Mouse (Mus musculus) hindbrain, postnatal 0 days (tissue): ENCODE data around the gene Fbxo34. TPM values are rescaled to one million over a fixed set of nuclear protein-coding genes. Genes with fewer than 3 reads are reported as not detected.

Source experiments
- ATAC-seq: fragments of 200-750 bp; cut with Nextera tagmentation; 2 replicates; pipeline ENCODE4 v1.8.0; 2017; ENCODE audit warnings: mild to moderate bottlenecking, moderate TSS enrichment, moderate library complexity
- DNase-seq: peaks from one replicate; pipeline ENCODE4 v3.0.0-alpha.2; 2015; ENCODE audit warnings: low spot score
- H3K27ac ChIP-seq: fragments of 300-500 bp; sonication (generic); 2 replicates; pipeline ENCODE4 v1.5.1; 2014; ENCODE audit warnings: mild to moderate bottlenecking
- H3K27me3 ChIP-seq: fragments of 300-500 bp; sonication (generic); 2 replicates; pipeline ENCODE4 v1.6.1; 2014; ENCODE audit warnings: low read length, mixed read lengths; ENCODE audit not compliant: insufficient read depth
- H3K36me3 ChIP-seq: fragments of 300-500 bp; sonication (generic); 2 replicates; pipeline ENCODE4 v1.6.1; 2014; ENCODE audit warnings: low read length, mixed read lengths; ENCODE audit not compliant: insufficient read depth
- H3K4me1 ChIP-seq: fragments of 300-500 bp; sonication (generic); 2 replicates; pipeline ENCODE4 v1.6.1; 2014; ENCODE audit warnings: antibody characterized with exemption, low read length, mixed read lengths; ENCODE audit not compliant: insufficient read depth
- H3K4me2 ChIP-seq: fragments of 300-500 bp; sonication (generic); 2 replicates; pipeline ENCODE4 v1.6.1; 2014; ENCODE audit warnings: low read depth, mild to moderate bottlenecking, low read length, moderate library complexity, mixed read lengths
- H3K4me3 ChIP-seq: fragments of 300-500 bp; sonication (generic); 2 replicates; pipeline ENCODE4 v1.5.1; 2014; ENCODE audit warnings: low read length
- H3K9ac ChIP-seq: fragments of 300-500 bp; sonication (generic); replicated peaks from 2 replicates; pipeline ENCODE4 v1.6.1; 2014; ENCODE audit warnings: mild to moderate bottlenecking, low read length, moderate library complexity, mixed read lengths
- H3K9me3 ChIP-seq: fragments of 300-500 bp; sonication (generic); 2 replicates; pipeline ENCODE4 v1.6.1; 2016; ENCODE audit warnings: low read length, mixed read lengths
- CTCF ChIP-seq: IDR thresholded peaks from 2 replicates; pipeline ENCODE4 v1.5.1; 2016; ENCODE audit warnings: antibody characterized with exemption, control low read depth, low read depth
- WGBS: fragments of 180-500 bp; shearing (Covaris S2); extraction: QIAGEN DNeasy Blood & Tissue Kit; methylation state at CpG from one replicate; pipeline ENCODE4 v1.1.7; 2014; 5-methylcytosine and 5-hydroxymethylcytosine counted together
- polyA plus RNA-seq: library from polyadenylated mRNA; unstranded; fragments of >200 nt; fragmentation: Nextera tagmentation; extraction: Ambion mirVana; gene quantifications from 2 replicates; pipeline ENCODE4 v1.2.1, GENCODE M21; 2015
- total RNA-seq: library from RNA; depleted of rRNA; stranded (reverse); fragments of >200 nt; gene quantifications from 2 replicates; pipeline ENCODE4 v1.2.3, GENCODE M21; 2014

Fbxo34 gene
- total and polyA plus RNA-seq, 2 experiments from 2014 or later, result 20.6 to 41.0 TPM

DNA sequence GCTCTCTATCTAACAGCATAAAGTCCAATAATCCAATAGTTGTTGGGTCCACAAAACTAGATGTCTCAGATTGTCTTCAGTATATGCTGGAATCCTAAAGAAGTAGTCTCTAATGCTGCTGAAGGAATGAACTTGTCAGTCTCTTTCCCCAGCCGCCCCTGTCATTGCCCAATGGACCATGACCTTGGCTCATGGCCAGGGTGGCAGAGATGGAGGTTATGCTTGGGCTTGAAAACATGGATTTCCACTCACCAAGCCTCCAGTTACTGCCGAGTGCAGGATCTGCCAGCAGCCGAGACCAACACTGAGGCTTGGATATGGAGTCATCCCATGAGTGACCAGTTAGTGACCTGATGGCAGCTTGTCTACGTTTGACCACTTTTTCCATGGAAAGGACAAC is 9.3 kb downstream of the Fbxo34 start:
- Histone ChIP-seq H3K4me3 (no peak overlapping the region), H3K9ac (no peak overlapping the region), H3K4me2 (no peak overlapping the region), H3K9me3 (no peaks in the 10 kb centered on the region), H3K4me1 (no peaks in the 10 kb centered on the region), H3K36me3 (no peaks in the 10 kb centered on the region), H3K27ac (no peak overlapping the region), H3K27me3 (no peaks in the 10 kb centered on the region)
- ATAC-seq, result no peak
- TF ChIP-seq CTCF, result no peak
- 66% methylated on average over 4 of the region's 4 CpGs for WGBS
- DNase-seq, result no peak

DNA sequence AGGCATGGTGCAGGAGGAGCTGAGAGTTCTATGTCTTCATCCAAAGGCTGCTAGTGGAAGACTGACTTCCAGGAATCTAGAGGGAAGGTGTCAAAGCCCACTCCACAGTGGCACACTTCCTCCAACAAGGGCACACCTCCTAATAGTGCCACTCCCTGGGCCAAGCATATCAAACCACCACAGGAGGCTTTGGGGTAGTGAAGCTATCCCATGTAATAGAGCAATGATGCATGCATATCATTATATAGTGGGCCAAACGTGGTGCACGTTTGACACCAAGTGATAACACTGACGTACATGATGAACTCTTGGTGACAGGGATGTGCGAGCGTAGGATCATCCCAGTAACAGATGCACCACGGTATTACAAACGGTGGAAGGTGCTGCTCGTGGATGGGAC is 11.8 kb downstream of the Fbxo34 start:
- 89% methylated on average over 8 of the region's 8 CpGs for WGBS
- no peak for TF ChIP-seq CTCF
- no peaks in the 10 kb centered on the region for H3K9me3 ChIP-seq

DNA sequence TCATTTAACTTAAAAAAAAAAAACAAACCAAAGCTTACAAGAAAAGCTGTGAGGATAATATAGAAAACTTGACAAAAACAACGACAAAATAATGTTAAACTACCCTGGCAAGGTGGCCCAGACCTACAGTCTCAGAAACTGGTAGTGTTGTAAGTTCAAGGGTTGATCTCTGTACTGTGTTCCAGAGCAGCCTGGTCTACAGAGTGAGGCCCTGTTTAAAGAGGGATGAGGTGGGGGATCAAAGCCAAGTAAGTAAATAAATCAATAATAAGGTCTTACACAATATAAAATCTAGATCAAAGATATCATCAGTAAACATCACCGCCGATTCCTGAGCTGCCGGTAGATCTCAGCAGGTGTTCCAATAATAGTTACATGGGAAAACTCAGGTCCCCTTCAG is 12.2 kb downstream of the Fbxo34 start:
- Histone ChIP-seq H3K36me3 (no peaks in the 10 kb centered on the region), H3K27me3 (no peaks in the 10 kb centered on the region), H3K27ac (no peak overlapping the region), H3K9ac (no peak overlapping the region), H3K4me1 (no peaks in the 10 kb centered on the region), H3K4me2 (no peak overlapping the region), H3K4me3 (no peak overlapping the region), H3K9me3 (no peaks in the 10 kb centered on the region)
- WGBS, result 89% methylated on average over 4 of the region's 4 CpGs
- no peak for DNase-seq
- TF ChIP-seq CTCF, result no peak
- ATAC-seq, result no peak

More for the DNA sequence above, 11.8 kb downstream of the Fbxo34 start:
- ATAC-seq (no peak), DNase-seq (no peak)
- no peaks in the 10 kb centered on the region for H3K36me3 ChIP-seq
- no peak overlapping the region for H3K27ac ChIP-seq
- no peak overlapping the region for H3K4me3 ChIP-seq
- H3K9ac ChIP-seq, result no peak overlapping the region
- H3K4me2 ChIP-seq, result no peak overlapping the region
- H3K4me1 ChIP-seq, result no peaks in the 10 kb centered on the region
- no peaks in the 10 kb centered on the region for H3K27me3 ChIP-seq

DNA sequence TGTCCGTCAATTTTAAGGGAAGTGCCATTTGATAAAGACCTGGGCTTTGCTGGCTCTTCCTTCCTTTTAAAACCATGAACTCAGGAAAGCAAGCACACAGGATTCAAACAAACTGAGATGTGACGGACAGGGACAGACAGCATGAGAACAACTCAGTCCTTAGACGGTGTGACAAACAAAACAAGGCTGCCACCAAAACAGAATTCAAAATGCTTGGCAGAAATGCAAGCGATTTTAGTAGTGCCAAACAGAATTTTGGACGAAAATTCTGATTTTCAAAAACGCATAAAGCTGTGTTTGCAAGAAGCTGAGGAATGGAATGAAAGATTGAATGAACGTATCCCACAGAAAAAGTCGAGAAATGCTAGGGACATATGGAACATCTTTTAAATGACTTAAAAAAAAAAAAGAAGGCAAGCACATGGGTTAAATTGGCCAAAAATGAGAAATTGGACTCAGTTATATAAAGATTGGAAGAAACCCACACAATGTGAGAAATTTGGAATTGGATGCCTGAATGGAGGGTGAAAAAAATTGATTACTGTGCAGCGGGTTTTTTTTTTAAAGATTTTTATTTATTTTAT is 12.7 kb downstream of the Fbxo34 start:
- WGBS, result 80% methylated on average over 9 of the region's 9 CpGs
- Histone ChIP-seq H3K27ac (no peak overlapping the region), H3K9me3 (no peaks in the 10 kb centered on the region), H3K4me1 (no peaks in the 10 kb centered on the region), H3K4me2 (no peak overlapping the region), H3K9ac (no peak overlapping the region), H3K36me3 (no peaks in the 10 kb centered on the region), H3K4me3 (no peak overlapping the region), H3K27me3 (no peaks in the 10 kb centered on the region)
- DNase-seq (no peak), ATAC-seq (no peak)
- no peak for TF ChIP-seq CTCF

DNA sequence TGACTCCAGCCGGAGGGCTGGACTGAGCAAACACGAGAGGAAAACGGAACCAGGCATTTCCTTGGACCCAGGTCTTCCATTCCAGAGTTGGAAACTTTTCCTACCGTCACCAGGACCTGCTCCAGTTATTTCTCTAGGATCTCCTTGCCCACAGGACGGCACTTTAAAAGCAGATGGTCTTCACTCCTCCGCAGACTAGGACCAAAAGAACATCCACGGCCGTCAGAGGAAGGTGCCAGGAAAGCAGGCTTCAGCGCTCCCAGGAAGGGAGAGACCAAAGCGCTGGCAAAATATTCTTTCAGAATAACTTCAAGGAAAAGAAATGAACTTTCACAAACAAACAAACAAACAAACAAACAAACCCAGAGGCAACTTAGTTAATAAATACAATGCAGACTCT is 14.2 kb downstream of the Fbxo34 start:
- 85% methylated on average over 10 of the region's 10 CpGs for WGBS
- H3K4me3 ChIP-seq, result no peak overlapping the region

DNA sequence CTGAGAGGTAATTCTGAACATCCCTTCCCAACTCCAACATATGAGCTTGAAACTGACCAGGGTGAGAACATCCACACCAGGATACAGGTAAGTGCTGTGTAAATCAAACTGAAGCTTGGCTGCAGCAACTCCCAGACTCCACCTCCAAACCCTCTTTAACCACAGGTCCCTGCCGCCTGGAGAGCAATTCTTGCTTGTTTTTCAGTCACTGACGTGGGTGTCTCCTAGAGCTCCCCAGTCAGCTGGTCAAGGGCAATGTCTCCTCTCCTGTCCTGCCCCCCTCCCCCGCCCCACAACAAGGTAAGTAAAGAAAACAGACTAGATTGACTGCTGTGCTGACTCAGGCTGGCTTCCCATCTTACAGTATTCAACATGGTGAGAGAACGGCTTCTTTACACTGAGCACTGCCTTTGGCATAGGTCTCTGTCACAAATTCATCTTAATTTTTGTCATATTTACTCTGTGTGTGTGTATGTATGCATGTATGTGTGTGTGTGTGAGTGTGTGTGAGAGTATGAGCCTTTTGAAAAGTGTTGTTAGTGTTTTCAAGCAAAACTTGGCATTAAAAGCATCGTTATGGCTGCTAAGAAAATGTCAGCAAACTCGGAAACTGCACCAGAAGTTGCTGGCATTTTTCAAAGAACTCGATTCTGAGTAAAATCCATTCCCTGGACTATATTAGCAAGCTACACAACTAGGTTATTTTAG is 15.4 kb downstream of the Fbxo34 start:
- ATAC-seq (no peak), DNase-seq (no peak)
- no peak overlapping the region for H3K27ac ChIP-seq
- H3K4me2 ChIP-seq, result no peak overlapping the region
- H3K4me3 ChIP-seq, result no peak overlapping the region
- TF ChIP-seq CTCF, result no peak
- no peaks in the 10 kb centered on the region for H3K9me3 ChIP-seq
- H3K4me1 ChIP-seq, result no peaks in the 10 kb centered on the region
- H3K27me3 ChIP-seq, result no peaks in the 10 kb centered on the region
- H3K36me3 ChIP-seq, result no peaks in the 10 kb centered on the region
- 54% methylated on average over 7 of the region's 7 CpGs for WGBS
- H3K9ac ChIP-seq, result no peak overlapping the region

More for the DNA sequence above, 14.2 kb downstream of the Fbxo34 start:
- Histone ChIP-seq H3K4me1 (no peaks in the 10 kb centered on the region), H3K36me3 (no peaks in the 10 kb centered on the region), H3K9me3 (no peaks in the 10 kb centered on the region), H3K27ac (no peak overlapping the region), H3K9ac (no peak overlapping the region), H3K27me3 (no peaks in the 10 kb centered on the region), H3K4me2 (no peak overlapping the region)
- no peak for DNase-seq
- TF ChIP-seq CTCF, result no peak
- ATAC-seq, result no peak

DNA sequence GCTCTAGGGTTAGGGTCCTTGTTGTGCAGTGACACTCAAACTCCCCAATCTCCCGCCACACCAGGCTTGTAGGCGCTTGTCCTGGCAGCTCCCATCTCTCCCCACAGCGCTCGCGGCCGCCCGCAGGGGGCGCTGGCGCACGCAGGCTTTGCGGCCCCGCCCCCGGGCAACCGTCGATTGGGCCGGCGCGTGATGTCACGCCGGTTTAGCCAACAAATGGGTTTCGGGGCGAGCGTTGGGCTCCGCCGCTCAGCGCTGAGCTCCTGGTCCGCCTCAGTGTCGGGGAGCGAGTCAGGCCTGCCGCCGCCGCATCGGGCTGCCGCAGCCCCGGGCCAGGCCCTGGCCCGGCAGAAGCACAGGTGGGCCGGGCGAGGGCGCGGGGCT is 22.1 kb downstream of the Fbxo34 start:
- WGBS, result under 1% methylated on average over 36 of the region's 40 CpGs
- peak overlapping the region; percentile 67 for H3K4me2 ChIP-seq
- no peaks in the 10 kb centered on the region for H3K36me3 ChIP-seq
- ATAC-seq (peak; percentile 96), DNase-seq (peak; percentile 97)
- H3K4me1 ChIP-seq, result no peaks in the 10 kb centered on the region
- peak overlapping the region; percentile 82 for H3K27ac ChIP-seq
- no peaks in the 10 kb centered on the region for H3K27me3 ChIP-seq
- peak overlapping the region; percentile 96 for H3K9ac ChIP-seq
- peak; percentile 73 for TF ChIP-seq CTCF
- no peaks in the 10 kb centered on the region for H3K9me3 ChIP-seq
- H3K4me3 ChIP-seq, result peak overlapping the region; percentile 92
